Mouse (Mus musculus): ENCODE measurements around the gene Capza1. TPM values are rescaled to one million over a fixed set of nuclear protein-coding genes. Genes with fewer than 3 reads are reported as not detected.

Capza1 gene
- polyA plus RNA-seq, 1 experiment from 2014 or later: 158 TPM

DNA sequence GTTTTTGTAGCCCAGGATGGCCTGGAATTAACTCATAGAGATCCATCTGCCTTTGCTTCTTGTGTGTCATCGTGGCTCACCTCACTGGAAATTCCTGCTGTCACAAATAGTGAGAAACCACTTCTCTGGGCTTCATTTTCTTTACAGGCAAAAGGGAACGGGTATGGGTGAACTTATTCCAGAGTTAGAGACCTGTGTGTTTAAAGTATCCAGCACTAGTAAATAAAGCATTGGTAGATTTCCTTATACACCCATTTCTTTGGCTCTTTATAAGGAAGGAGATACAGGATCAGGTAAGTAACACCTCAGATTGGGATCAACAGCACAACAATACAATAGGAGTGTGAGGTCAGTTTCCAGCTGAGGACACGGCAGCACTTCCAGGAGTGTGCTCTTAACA, 76.2 kb downstream of the Capza1 start, which contains the start of gene Rhoc:
TSS of gene Rhoc (plus strand) at position 301 of the 400 bp plus-strand sequence.
- Histone ChIP-seq H3K27ac (replicated peaks) (peak within 1 kb of the TSS; percentile 95), H3K27me3 (replicated peaks) (peaks cover 12% of the 10 kb centered on the region), H3K4me2 (peak within 1 kb of the TSS; percentile 96), H3K9me3 (no peaks in the 10 kb centered on the region), H3K36me3 (peaks cover 30% of the 10 kb centered on the region), H3K9ac (peak within 1 kb of the TSS; percentile 96), H3K4me1 (peaks cover 63% of the 10 kb centered on the region), H3K4me3 (peak within 1 kb of the TSS; percentile 87)
- ATAC-seq (ENCODE audit: extremely low read depth, insufficient number of reproducible peaks, low FRiP score, low TSS enrichment): no peak
- WGBS: 20% methylated on average over 3 of the region's 3 CpGs

DNA sequence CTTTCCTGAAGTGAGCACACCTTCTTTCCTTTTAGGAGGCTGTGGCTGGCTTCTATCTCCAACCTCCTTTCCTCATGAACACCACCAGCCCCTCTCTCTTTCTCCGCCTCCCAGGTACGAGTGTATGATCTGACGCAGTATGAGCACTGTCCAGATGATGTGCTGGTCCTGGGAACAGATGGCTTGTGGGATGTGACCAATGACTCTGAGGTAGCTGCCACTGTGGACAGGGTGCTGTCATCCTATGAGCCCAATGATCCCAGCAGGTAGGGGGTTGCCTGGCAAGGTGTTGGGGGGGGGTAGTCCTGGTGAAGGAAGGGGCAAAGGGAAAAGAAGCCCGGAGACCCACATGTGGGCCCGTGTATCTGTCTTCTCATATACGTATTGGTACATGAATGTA, 79.0 kb downstream of the Capza1 start:
- no peak for ATAC-seq (ENCODE audit: extremely low read depth, insufficient number of reproducible peaks, low FRiP score, low TSS enrichment)
- H3K4me3 ChIP-seq: no peak overlapping the region
- no peak overlapping the region for H3K27ac ChIP-seq (replicated peaks)
- WGBS: 87% methylated on average over 6 of the region's 6 CpGs
- peaks cover 63% of the 10 kb centered on the region for H3K4me1 ChIP-seq
- no peak overlapping the region for H3K9ac ChIP-seq
- no peaks in the 10 kb centered on the region for H3K9me3 ChIP-seq
- no peak overlapping the region for H3K4me2 ChIP-seq
- peaks cover 27% of the 10 kb centered on the region for H3K27me3 ChIP-seq (replicated peaks)
- H3K36me3 ChIP-seq: peaks cover 11% of the 10 kb centered on the region

DNA sequence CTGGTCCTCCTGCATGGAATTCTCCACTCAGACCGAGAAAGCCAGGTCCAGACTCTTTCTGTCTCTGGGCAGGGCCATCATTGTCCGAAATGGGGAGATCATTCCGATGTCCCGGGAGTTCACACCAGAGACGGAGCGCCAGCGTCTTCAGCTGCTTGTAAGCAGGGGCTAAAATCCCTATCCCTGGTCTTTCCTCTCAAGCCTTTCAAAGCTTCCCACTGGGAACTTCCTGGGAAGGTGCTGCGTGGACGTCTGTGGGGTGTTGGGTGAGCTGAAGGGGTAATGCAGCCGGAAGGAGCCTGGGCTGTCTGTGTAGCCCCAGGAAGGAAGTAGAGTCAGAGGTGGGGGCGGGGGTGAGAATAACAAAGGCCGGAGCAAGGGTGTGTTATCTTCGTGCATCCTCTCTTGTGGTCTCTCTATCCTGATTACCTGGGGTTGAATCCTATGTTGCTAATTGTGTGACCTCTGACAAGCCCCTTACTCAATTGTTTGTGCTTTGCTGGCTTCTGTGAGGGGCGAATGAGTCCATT, 80.3 kb downstream of the Capza1 start:
- H3K9me3 ChIP-seq: no peaks in the 10 kb centered on the region
- no peak for ATAC-seq (ENCODE audit: extremely low read depth, insufficient number of reproducible peaks, low FRiP score, low TSS enrichment)

DNA sequence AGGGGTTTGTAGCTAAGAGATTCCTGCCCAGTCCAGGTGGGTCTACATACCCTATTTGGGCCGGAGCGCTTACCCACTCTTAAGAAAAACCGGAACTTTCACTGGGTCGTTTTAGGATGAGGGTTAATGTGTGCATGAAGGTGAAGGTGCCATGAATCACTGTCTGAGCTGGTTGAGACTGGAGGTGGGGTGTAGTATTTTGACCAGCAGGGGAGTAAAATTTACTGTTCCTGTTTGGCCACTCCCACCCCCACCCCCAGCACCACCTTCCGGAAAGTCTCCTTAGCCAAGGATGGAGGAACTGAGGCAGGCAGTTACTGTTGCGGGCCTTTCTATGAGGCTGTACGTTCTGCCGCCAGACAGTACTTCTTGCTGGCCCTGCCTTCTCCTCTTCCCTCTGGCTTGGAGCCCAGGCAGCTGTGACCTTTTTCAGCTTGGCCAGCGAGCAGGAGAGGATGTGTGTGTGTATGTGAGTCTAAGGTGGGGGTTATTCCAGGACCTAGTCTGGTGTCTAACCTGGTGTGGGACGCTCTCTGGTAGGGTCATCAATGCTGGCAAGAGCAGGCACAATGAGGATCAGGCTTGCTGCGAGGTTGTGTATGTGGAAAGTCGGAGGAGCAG, 82.1 kb downstream of the Capza1 start:
- ATAC-seq (ENCODE audit: extremely low read depth, insufficient number of reproducible peaks, low FRiP score, low TSS enrichment): no peak; the same call in 1 of the 2 replicates
- Histone ChIP-seq H3K36me3 (peaks cover 11% of the 10 kb centered on the region), H3K27me3 (replicated peaks) (peaks cover 54% of the 10 kb centered on the region), H3K9me3 (no peaks in the 10 kb centered on the region), H3K9ac (peak overlapping the region; percentile 92), H3K4me2 (peak overlapping the region; percentile 100), H3K4me1 (peaks cover 50% of the 10 kb centered on the region), H3K27ac (replicated peaks) (peak overlapping the region; percentile 87), H3K4me3 (peak overlapping the region; percentile 79)
- 13% methylated on average over 12 of the region's 12 CpGs for WGBS

More for the DNA sequence above, 80.3 kb downstream of the Capza1 start:
- Histone ChIP-seq H3K36me3 (peaks cover 11% of the 10 kb centered on the region), H3K27me3 (replicated peaks) (peaks cover 36% of the 10 kb centered on the region), H3K4me2 (peak overlapping the region; percentile 8), H3K9ac (no peak overlapping the region), H3K4me1 (peaks cover 58% of the 10 kb centered on the region), H3K27ac (replicated peaks) (no peak overlapping the region), H3K4me3 (no peak overlapping the region)
- 42% methylated on average over 14 of the region's 14 CpGs for WGBS

DNA sequence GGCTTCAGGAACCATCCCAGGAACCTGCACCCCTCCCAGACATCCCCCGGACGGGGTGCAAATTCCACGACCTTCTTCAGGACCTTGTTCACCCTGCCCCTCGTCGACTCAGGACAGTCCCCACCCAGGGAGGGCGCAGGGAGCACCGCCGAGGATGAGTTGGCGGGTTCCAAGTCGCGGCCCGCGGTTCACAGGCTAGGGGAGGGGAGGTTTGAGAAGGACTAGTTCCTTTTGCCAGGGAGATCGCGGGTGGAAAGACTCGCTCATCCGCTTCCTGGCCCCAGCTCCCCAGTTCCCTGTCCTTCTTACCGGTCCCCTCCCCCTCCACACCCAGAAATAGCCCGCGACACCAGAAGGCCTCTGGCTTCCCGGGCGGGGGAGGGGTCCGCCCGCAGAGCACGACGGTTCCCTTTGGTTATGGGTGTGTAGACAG, 82.8 kb downstream of the Capza1 start, which contains the start of gene Fam19a3:
TSS of gene Fam19a3 (minus strand) at position 370 of the 433 bp plus-strand sequence.
- peak within 1 kb of the TSS; percentile 100 for H3K4me2 ChIP-seq
- WGBS: under 1% methylated on average over 26 of the region's 26 CpGs
- peaks cover 61% of the 10 kb centered on the region for H3K27me3 ChIP-seq (replicated peaks)
- no peaks in the 10 kb centered on the region for H3K9me3 ChIP-seq
- peak within 1 kb of the TSS; percentile 79 for H3K4me3 ChIP-seq
- H3K4me1 ChIP-seq: peaks cover 53% of the 10 kb centered on the region
- H3K9ac ChIP-seq: peak within 1 kb of the TSS; percentile 92
- peaks cover 11% of the 10 kb centered on the region for H3K36me3 ChIP-seq
- peak within 1 kb of the TSS; percentile 87 for H3K27ac ChIP-seq (replicated peaks)
- no peak for ATAC-seq (ENCODE audit: extremely low read depth, insufficient number of reproducible peaks, low FRiP score, low TSS enrichment)

DNA sequence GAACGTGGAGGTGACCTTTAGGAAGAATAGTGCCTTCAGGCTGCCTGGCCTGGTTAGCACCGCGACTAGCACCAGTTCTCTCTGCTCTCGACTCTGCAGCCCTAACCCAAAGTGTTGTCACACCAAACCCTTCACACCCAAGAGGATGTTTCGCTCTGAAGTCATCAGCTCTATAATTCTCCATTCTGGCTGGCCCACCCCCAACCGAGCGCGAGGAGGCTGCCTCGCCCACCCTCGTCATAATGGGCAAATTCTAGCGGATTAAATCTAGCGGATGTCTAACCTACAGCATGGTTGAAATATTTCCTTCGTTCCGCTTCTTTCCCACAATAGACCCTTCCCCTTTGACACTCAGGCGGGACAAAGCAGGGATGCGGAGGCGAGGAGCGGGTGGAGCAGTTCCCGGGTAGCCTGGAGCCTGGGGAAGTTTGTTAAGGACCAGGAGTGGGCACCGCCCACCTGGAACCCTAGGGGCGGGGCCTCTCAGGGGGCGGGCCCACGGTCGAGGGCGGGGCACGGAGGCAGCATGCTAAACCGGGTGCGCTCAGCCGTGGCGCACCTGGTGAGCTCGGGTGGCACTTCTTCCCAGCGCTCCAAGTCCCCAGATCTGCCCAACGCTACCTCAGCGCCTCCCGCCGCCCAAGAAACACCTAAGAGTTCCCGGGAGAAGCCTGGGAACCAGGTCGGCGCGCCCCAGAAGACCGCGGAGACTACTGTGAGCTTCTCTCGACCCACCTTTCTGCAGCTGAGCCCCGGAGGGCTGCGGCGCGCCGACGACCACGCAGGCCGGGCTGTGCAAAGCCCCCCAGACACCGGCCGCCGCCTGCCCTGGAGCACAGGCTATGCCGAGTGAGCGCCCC, 83.5 kb downstream of the Capza1 start, which contains the start of gene Ppm1j:
TSS of gene Ppm1j (plus strand) at position 496 of the 860 bp plus-strand sequence.
- Histone ChIP-seq H3K9me3 (no peaks in the 10 kb centered on the region), H3K9ac (peak within 1 kb of the TSS; percentile 92), H3K27me3 (replicated peaks) (peaks cover 68% of the 10 kb centered on the region), H3K27ac (replicated peaks) (peak within 1 kb of the TSS; percentile 87), H3K4me2 (peak within 1 kb of the TSS; percentile 100), H3K4me3 (peak within 1 kb of the TSS; percentile 79), H3K36me3 (peaks cover 7% of the 10 kb centered on the region), H3K4me1 (peaks cover 53% of the 10 kb centered on the region)
- ATAC-seq (ENCODE audit: extremely low read depth, insufficient number of reproducible peaks, low FRiP score, low TSS enrichment): peak; percentile 59; the same call in 1 of the 2 replicates
- under 1% methylated on average over 56 of the region's 56 CpGs for WGBS

DNA sequence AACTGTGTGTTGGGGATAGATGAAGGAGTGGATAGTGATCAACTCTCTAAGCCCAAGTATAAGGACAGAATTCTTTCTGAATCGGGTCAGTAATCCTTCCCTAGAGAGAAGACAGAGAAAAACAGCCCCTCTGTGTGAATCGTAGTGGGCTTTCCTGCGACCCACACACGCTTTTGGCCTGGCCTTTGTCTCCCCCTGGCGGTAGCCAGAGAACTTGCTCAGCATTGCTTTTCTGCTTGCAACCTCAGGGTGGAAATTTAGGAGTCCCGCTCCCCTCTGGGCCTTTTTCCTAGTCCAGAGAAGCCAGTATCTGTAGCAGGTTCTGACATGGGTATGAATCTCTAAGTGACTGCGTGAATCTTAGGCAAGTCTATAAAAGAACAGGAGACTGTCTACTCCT, 84.4 kb downstream of the Capza1 start:
- no peaks in the 10 kb centered on the region for H3K36me3 ChIP-seq
- peaks cover 53% of the 10 kb centered on the region for H3K4me1 ChIP-seq
- no peak overlapping the region for H3K4me3 ChIP-seq
- 2% methylated on average over 7 of the region's 7 CpGs for WGBS
- no peak overlapping the region for H3K9ac ChIP-seq
- H3K27me3 ChIP-seq (replicated peaks): peaks cover 72% of the 10 kb centered on the region
- H3K9me3 ChIP-seq: no peaks in the 10 kb centered on the region
- H3K27ac ChIP-seq (replicated peaks): no peak overlapping the region
- H3K4me2 ChIP-seq: peak overlapping the region; percentile 100
- ATAC-seq (ENCODE audit: extremely low read depth, insufficient number of reproducible peaks, low FRiP score, low TSS enrichment): no peak

DNA sequence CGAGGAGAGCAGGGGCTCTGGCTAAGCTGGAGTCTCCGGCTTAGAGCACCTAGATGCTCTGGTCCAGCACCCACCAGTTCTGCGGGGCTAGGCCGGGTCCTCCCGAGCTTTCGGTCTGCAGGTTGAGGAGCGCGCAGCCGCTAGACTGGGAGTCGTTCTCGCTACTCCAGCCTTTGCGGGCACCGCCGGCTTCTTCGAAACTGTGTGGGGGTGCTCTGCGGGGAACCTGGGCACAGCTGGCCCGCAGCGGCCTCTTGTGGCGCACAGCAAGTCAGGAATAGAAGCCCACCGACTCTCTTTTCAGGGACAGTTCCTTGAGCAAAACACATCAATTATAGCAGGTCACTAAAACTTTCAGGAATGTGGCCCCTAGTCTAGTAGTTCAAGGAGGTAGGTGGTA, 87.0 kb downstream of the Capza1 start:
- Histone ChIP-seq H3K27me3 (replicated peaks) (peaks cover 69% of the 10 kb centered on the region), H3K9me3 (no peaks in the 10 kb centered on the region), H3K4me1 (peaks cover 36% of the 10 kb centered on the region), H3K27ac (replicated peaks) (no peak overlapping the region), H3K4me2 (peak overlapping the region; percentile 86), H3K9ac (peak overlapping the region; percentile 81), H3K4me3 (peak overlapping the region; percentile 55), H3K36me3 (no peaks in the 10 kb centered on the region)
- no peak for ATAC-seq (ENCODE audit: extremely low read depth, insufficient number of reproducible peaks, low FRiP score, low TSS enrichment)
- WGBS: 2% methylated on average over 20 of the region's 20 CpGs

DNA sequence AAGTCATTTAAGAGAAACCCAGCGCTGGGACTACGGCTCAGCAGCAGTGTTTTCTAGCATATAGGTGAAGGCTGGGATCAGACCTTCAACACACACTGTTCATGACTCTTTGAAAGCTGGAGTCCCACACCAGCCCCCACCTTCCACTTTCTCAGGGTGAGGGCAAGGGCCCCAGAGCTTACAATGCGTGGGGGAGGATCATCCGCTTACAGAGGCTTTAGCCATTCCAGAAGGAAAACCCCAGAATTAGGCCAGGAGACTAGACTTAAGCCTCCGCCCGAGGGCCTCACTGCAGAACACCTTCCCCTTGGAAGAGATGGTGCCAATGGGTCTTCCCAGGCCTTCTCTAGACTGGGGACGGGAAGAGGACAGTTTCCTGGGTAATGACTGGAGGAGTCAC, 91.0 kb downstream of the Capza1 start:
- WGBS: 78% methylated on average over 7 of the region's 7 CpGs
- Histone ChIP-seq H3K36me3 (no peaks in the 10 kb centered on the region), H3K4me1 (peaks cover 12% of the 10 kb centered on the region; the same call in 1 of the 2 replicates), H3K9ac (no peak overlapping the region), H3K4me3 (no peak overlapping the region), H3K27me3 (replicated peaks) (peaks cover 45% of the 10 kb centered on the region), H3K4me2 (no peak overlapping the region), H3K27ac (replicated peaks) (no peak overlapping the region), H3K9me3 (no peaks in the 10 kb centered on the region)
- no peak for ATAC-seq (ENCODE audit: extremely low read depth, insufficient number of reproducible peaks, low FRiP score, low TSS enrichment)

All from heart, embryonic 13.5 days (tissue).